Mouse (Mus musculus): ENCODE results near the gene Igsf1. TPM values are rescaled to one million over a fixed set of nuclear protein-coding genes. Genes with fewer than 3 reads are reported as not detected.

Igsf1 gene
- total RNA-seq (2021) = 10 to 100 TPM in 1 of 2 experiments, 1 to 10 TPM in 1; 9.2 to 12.7 TPM
- long read RNA-seq, experiment 1, full-length matches to known transcripts = 3 of 11 reads
- long read RNA-seq, experiment 1, partial matches to known transcripts = 4 of 11 reads
- long read RNA-seq, experiment 1, other reads (novel, unspliced or antisense) = 4 of 11 reads
- long read RNA-seq, experiment 2, partial matches to known transcripts = 3 of 6 reads
- long read RNA-seq, experiment 2, other reads (novel, unspliced or antisense) = 3 of 6 reads

DNA sequence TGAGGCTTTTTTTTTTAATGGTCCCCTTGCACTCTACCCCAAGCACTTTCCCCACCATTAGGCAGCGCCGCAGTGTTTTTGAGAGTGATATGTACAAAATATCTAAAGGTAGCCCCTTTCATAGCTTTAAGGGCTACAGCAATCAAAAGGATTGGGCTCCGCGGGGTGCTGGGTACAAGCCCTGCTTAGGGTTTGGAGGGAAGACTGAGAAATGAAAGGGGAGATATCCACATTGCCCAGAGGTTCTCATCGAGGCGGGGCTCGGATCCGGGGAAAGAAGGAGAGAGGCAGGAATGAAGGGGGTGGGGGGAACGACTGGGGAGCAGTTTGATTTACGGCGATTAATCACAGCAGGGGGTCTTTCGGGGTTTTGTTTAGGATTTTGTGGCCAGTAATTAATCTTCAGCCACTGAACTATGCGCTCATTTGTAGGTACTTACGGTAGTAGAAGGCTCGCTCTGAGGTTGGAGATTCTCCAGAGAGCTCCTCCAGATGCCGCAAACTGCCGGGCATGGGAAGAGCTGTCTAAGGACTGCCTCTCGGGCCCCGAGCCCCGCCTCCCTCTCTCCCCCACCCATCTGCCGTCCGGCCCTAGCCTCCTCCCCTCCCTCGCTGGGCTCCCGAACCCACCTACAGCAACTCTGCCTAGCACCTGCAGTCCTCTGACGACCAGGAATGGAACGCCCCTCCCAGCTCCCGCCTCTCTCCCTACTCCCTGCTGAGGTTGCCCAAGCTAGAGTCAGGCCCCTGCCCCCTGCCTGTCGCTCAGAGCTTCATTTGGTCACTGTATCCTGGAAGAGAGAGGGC lies at the start of gene Igsf1:
TSS of gene Igsf1 (minus strand) at position 537 of the 807 bp plus-strand sequence.
- TF ChIP-seq CTCF (conservative IDR thresholded peaks at IDR 0.05) = no peak
- Histone ChIP-seq H3K27ac (no peak within 1 kb of the TSS), H3K4me3 (peak within 1 kb of the TSS; percentile 48)
- DNase-seq (ENCODE audit: low spot score in 2 of 2) = peak; percentile 14 to 24

DNA sequence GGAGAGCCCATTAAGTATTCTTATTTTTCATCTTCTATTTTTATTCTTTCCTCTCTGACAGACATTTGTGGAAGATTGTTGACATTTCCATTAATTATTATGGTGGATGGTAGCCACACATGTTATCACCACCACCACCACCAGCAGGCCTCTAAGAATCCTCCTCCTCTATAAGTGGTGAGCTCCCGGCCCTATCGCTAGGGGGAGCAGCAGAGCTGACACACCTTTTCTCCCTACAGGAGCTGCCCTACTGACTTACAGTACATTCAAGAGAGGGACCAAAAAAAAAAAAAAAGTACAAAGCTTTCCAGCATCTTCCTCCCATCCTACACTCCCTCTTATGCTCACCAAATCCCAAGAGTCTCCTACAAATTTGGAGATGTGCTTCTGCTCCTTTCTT lies 26.7 kb downstream of the Igsf1 start:
- Histone ChIP-seq H3K27ac (no peak overlapping the region), H3K4me3 (no peak overlapping the region)
- TF ChIP-seq CTCF (conservative IDR thresholded peaks at IDR 0.05) = peak; percentile 46
- DNase-seq (ENCODE audit: low spot score in 2 of 2) = no peak

DNA sequence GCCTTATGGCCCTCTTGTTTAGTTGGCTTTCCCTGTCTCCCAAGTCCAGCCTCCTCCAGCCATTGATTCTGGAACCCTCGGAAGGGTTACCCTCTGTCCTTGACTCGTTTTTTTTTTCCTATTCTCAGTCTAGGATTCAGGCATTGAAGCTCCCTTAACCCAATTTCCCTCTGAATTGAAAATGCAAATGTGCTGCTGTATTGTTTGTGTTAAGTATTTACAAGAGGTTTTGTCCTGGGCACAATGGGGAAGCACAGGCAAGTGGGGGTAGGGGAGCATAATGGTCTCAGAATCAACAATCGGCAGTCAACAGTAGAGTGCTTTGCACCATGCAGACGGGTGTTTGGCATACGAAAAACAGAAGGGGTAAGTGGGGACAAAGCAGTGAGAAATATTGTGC lies 52.4 kb downstream of the Igsf1 start:
- Histone ChIP-seq H3K27ac (no peak overlapping the region), H3K4me3 (no peak overlapping the region)
- peak in 1 of 2 experiments; percentile 0 for DNase-seq (ENCODE audit: low spot score in 2 of 2)
- no peak for TF ChIP-seq CTCF (conservative IDR thresholded peaks at IDR 0.05)

DNA sequence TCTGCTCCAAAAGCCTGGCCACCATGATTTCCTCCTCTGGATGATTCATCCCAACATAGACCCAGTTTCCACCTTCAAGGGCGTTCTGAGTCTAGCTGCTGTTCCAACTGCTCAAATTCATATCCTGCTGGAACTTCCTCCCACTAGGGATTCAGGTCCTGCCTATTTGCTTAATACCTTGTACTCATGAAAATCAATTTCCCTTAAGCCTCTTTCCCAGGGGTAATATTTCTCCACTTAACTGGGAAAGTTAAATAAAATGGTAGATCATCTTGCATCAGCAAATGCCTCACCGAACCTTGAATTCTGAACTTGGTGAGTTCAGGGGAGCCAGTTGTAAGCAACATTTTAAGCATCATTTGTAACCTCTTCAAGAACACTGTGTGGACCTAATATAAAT lies 62.6 kb downstream of the Igsf1 start, which contains the start of gene Olfr1321:
TSS of gene Olfr1321 (minus strand) at position 101 of the 400 bp plus-strand sequence.
- no peak for TF ChIP-seq CTCF (conservative IDR thresholded peaks at IDR 0.05)
- Histone ChIP-seq H3K4me3 (no peak within 1 kb of the TSS), H3K27ac (no peak within 1 kb of the TSS)
- DNase-seq (ENCODE audit: low spot score in 2 of 2) = no peak

Other genes starting within 250 kb of the Igsf1 start
- not detected for gene Olfr1320, start 125.4 kb downstream of the Igsf1 start, total RNA-seq (2021)
- not detected for gene Olfr1321, start 62.7 kb downstream of the Igsf1 start, total RNA-seq (2021)
- gene Olfr1322, start 93.7 kb upstream of the Igsf1 start, total RNA-seq (2021) = not detected
- not detected for gene Olfr1323, start 221.6 kb upstream of the Igsf1 start, total RNA-seq (2021)

Data from layer of hippocampus, adult 2 months (tissue).